13 mouse cellular contexts compared by ENCODE assay signal in genomic region chr2:157307715-157308265, GRCm38 (mm10). TPM values are rescaled to one million over a fixed set of nuclear protein-coding genes. Genes with fewer than 3 reads are reported as not detected.
A peak's percentile ranks its signal among the peaks of the same experiment; 100 is the strongest.
DNase-seq lines count a peak whose midpoint lies in the region; ATAC-seq and TF ChIP-seq lines count a peak whose summit lies in the region.
"Had no signal": no experiment of that assay in that cellular context is flagged by ENCODE, and none has a peak within 500 bp of the region (broad histone marks: within the 10 kb centered on the region; RNA-seq: fewer than 3 reads in every experiment).

No protein-coding gene starts in this region.

- H3K36me3 ChIP-seq in embryonic facial prominence, embryonic 12.5 days, result peaks cover 77% of the 10 kb centered on the region
- peaks cover 99% of the 10 kb centered on the region for H3K36me3 ChIP-seq in embryonic facial prominence, embryonic 10.5 days (replicated peaks)
- peaks cover 82% of the 10 kb centered on the region for H3K36me3 ChIP-seq in intestine, embryonic 14.5 days (ENCODE audit: control insufficient read depth, insufficient read depth, low read length)
- H3K36me3 ChIP-seq in intestine, postnatal 0 days (ENCODE audit: control insufficient read depth, insufficient read depth), result peaks cover 44% of the 10 kb centered on the region

- TF ChIP-seq CTCF in intestine, postnatal 0 days (IDR thresholded peaks at IDR 0.05; ENCODE audit: low read depth), result no peak

- H3K4me1 ChIP-seq in embryonic facial prominence, embryonic 12.5 days, result no peaks in the 10 kb centered on the region
- 0 out of 2 replicates have a peak, but pooled peaks cover 3% of the 10 kb centered on the region for H3K4me1 ChIP-seq in embryonic facial prominence, embryonic 10.5 days
- peaks cover 22% of the 10 kb centered on the region for H3K4me1 ChIP-seq in intestine, embryonic 14.5 days (replicated peaks; ENCODE audit: control insufficient read depth, insufficient read depth, low read length)
- H3K4me1 ChIP-seq in intestine, postnatal 0 days (replicated peaks; ENCODE audit: control insufficient read depth, insufficient read depth, low read length), result no peaks in the 10 kb centered on the region

- H3K27ac ChIP-seq in embryonic facial prominence, embryonic 12.5 days, result peak overlapping the region; percentile 50; the same call in 1 of the 2 replicates
- no peak overlapping the region for H3K27ac ChIP-seq in embryonic facial prominence, embryonic 10.5 days (replicated peaks)
- H3K27ac ChIP-seq in intestine, embryonic 14.5 days (ENCODE audit: low read depth), result peak overlapping the region; percentile 84
- no peak overlapping the region for H3K27ac ChIP-seq in intestine, postnatal 0 days (ENCODE audit: low read depth, low read length)

- ATAC-seq in embryonic facial prominence, embryonic 12.5 days (ENCODE audit: insufficient number of reproducible peaks, insufficient read depth, low FRiP score, low TSS enrichment), result no peak
- ATAC-seq in intestine, embryonic 14.5 days (replicated peaks; ENCODE audit: low FRiP score, low TSS enrichment, low read depth), result no peak
- ATAC-seq in intestine, postnatal 0 days, result no peak
- no peak for ATAC-seq in activated CD4-positive, CD25-positive, alpha-beta regulatory T cell, adult 4 months

- no peaks in the 10 kb centered on the region for H3K27me3 ChIP-seq in embryonic facial prominence, embryonic 12.5 days
- H3K27me3 ChIP-seq in embryonic facial prominence, embryonic 10.5 days (replicated peaks; ENCODE audit: low read depth, poor library complexity, severe bottlenecking), result no peaks in the 10 kb centered on the region
- H3K27me3 ChIP-seq in intestine, embryonic 14.5 days (replicated peaks; ENCODE audit: control insufficient read depth, insufficient read depth, low read length), result no peaks in the 10 kb centered on the region
- no peaks in the 10 kb centered on the region for H3K27me3 ChIP-seq in intestine, postnatal 0 days (replicated peaks; ENCODE audit: control insufficient read depth, insufficient read depth, low read length)
- H3K27me3 ChIP-seq: megakaryocyte, embryonic 14.5 days had no signal

- H3K9me3 ChIP-seq in embryonic facial prominence, embryonic 12.5 days, result no peaks in the 10 kb centered on the region
- H3K9me3 ChIP-seq in embryonic facial prominence, embryonic 10.5 days, result no peaks in the 10 kb centered on the region
- no peaks in the 10 kb centered on the region for H3K9me3 ChIP-seq in intestine, embryonic 14.5 days (ENCODE audit: control insufficient read depth, low read length)
- H3K9me3 ChIP-seq in intestine, postnatal 0 days (ENCODE audit: control insufficient read depth), result no peaks in the 10 kb centered on the region
- H3K9me3 ChIP-seq: megakaryocyte, embryonic 14.5 days had no signal

- H3K4me2 ChIP-seq in embryonic facial prominence, embryonic 12.5 days (replicated peaks), result no peak overlapping the region
- H3K4me2 ChIP-seq in intestine, embryonic 14.5 days (ENCODE audit: low read length), result no peak overlapping the region
- no peak overlapping the region for H3K4me2 ChIP-seq in intestine, postnatal 0 days (replicated peaks; ENCODE audit: low read depth)

- no peak for DNase-seq in embryonic facial prominence, embryonic 10.5 days (ENCODE audit: low spot score)
- no peak for DNase-seq in intestine, embryonic 14.5 days (ENCODE audit: low spot score)
- peak; percentile 26 for DNase-seq in adipocyte (ENCODE audit: low spot score)
- DNase-seq in layer of hippocampus, postnatal 10 days (ENCODE audit: low spot score in 2 of 2), result peak; percentile 52 to 60
- DNase-seq in embryo, embryonic 10 days (ENCODE audit: low spot score), result no peak
- DNase-seq: cerebellum, adult 9-11 months; kidney, adult 9 months had no signal

- no peak overlapping the region for H3K4me3 ChIP-seq in embryonic facial prominence, embryonic 12.5 days
- no peak overlapping the region for H3K4me3 ChIP-seq in embryonic facial prominence, embryonic 10.5 days
- H3K4me3 ChIP-seq in intestine, embryonic 14.5 days (ENCODE audit: low read depth, low read length), result no peak overlapping the region
- H3K4me3 ChIP-seq in intestine, postnatal 0 days (ENCODE audit: low read depth, low read length), result no peak overlapping the region
- H3K4me3 ChIP-seq: megakaryocyte, embryonic 14.5 days had no signal

- H3K9ac ChIP-seq in embryonic facial prominence, embryonic 12.5 days, result no peak overlapping the region
- H3K9ac ChIP-seq in intestine, embryonic 14.5 days (ENCODE audit: low read length), result no peak overlapping the region
- no peak overlapping the region for H3K9ac ChIP-seq in intestine, postnatal 0 days (ENCODE audit: low read depth, low read length)

- WGBS in embryonic facial prominence, embryonic 12.5 days, result 85% methylated on average over 4 of the region's 4 CpGs
- 90% methylated on average over 4 of the region's 4 CpGs for WGBS in embryonic facial prominence, embryonic 10.5 days
- 48% methylated on average over 4 of the region's 4 CpGs for WGBS in intestine, embryonic 14.5 days
- 78% methylated on average over 4 of the region's 4 CpGs for WGBS in intestine, postnatal 0 days

RNA-seq across cellular contexts. Expression of gene Mroh8, which starts 28.4 kb away (rescaled TPM):
- 0.65 and 0.89 TPM in 2 replicates for polyA plus RNA-seq in embryonic facial prominence, embryonic 12.5 days (2016; fragmentation: Nextera tagmentation; extraction: Ambion mirVana)
- 0.73 and 1.0 TPM in 2 replicates for polyA plus RNA-seq in embryonic facial prominence, embryonic 10.5 days (2016; fragmentation: Nextera tagmentation; extraction: Ambion mirVana)
- 0.32 and 0.62 TPM in 2 replicates for polyA plus RNA-seq in intestine, embryonic 14.5 days (2014; fragmentation: Nextera tagmentation; extraction: Ambion mirVana)
- 0.09 and 0.21 TPM in 2 replicates for polyA plus RNA-seq in intestine, postnatal 0 days (2015; fragmentation: Nextera tagmentation; extraction: Ambion mirVana)
- under 1 TPM; 0.25 to 0.47 TPM for total RNA-seq in layer of hippocampus, postnatal 10 days (2021)
- not detected for polyA plus RNA-seq in activated CD4-positive, CD25-positive, alpha-beta regulatory T cell, adult 4 months (2017; shearing (Covaris generic))

RNA-seq across cellular contexts. Expression of gene Rpn2, which starts 29.0 kb away (rescaled TPM):
- 265 and 268 TPM in 2 replicates for polyA plus RNA-seq in embryonic facial prominence, embryonic 12.5 days (2016; fragmentation: Nextera tagmentation; extraction: Ambion mirVana)
- 266 and 277 TPM in 2 replicates for polyA plus RNA-seq in embryonic facial prominence, embryonic 10.5 days (2016; fragmentation: Nextera tagmentation; extraction: Ambion mirVana)
- 338 and 339 TPM in 2 replicates for polyA plus RNA-seq in intestine, embryonic 14.5 days (2014; fragmentation: Nextera tagmentation; extraction: Ambion mirVana)
- 148 and 153 TPM in 2 replicates for polyA plus RNA-seq in intestine, postnatal 0 days (2015; fragmentation: Nextera tagmentation; extraction: Ambion mirVana)
- total RNA-seq in layer of hippocampus, postnatal 10 days (2021), result 100 to 1,000 TPM; 137 to 144 TPM
- 100 to 1,000 TPM; 181 to 225 TPM for polyA plus RNA-seq in activated CD4-positive, CD25-positive, alpha-beta regulatory T cell, adult 4 months (2017; shearing (Covaris generic))

RNA-seq across cellular contexts. Expression of gene Ghrh, which starts 39.5 kb away (rescaled TPM):
- 2.4 and 3.2 TPM in 2 replicates for polyA plus RNA-seq in embryonic facial prominence, embryonic 12.5 days (2016; fragmentation: Nextera tagmentation; extraction: Ambion mirVana)
- polyA plus RNA-seq in embryonic facial prominence, embryonic 10.5 days (2016; fragmentation: Nextera tagmentation; extraction: Ambion mirVana), result 0.34 and 1.3 TPM in 2 replicates
- polyA plus RNA-seq in intestine, embryonic 14.5 days (2014; fragmentation: Nextera tagmentation; extraction: Ambion mirVana), result 0.68 TPM in 1 of 2 replicates, not detected in the other
- 0.26 and 0.78 TPM in 2 replicates for polyA plus RNA-seq in intestine, postnatal 0 days (2015; fragmentation: Nextera tagmentation; extraction: Ambion mirVana)
- total RNA-seq in layer of hippocampus, postnatal 10 days (2021), result not detected
- not detected for polyA plus RNA-seq in activated CD4-positive, CD25-positive, alpha-beta regulatory T cell, adult 4 months (2017; shearing (Covaris generic))
- total RNA-seq: adrenal gland, postnatal 4 days; left cerebral cortex, postnatal 10 days had no signal

RNA-seq across cellular contexts. Expression of gene Manbal, which starts 59.6 kb away (rescaled TPM):
- polyA plus RNA-seq in embryonic facial prominence, embryonic 12.5 days (2016; fragmentation: Nextera tagmentation; extraction: Ambion mirVana), result 78.5 and 82.8 TPM in 2 replicates
- 61.1 and 66.5 TPM in 2 replicates for polyA plus RNA-seq in embryonic facial prominence, embryonic 10.5 days (2016; fragmentation: Nextera tagmentation; extraction: Ambion mirVana)
- polyA plus RNA-seq in intestine, embryonic 14.5 days (2014; fragmentation: Nextera tagmentation; extraction: Ambion mirVana), result 43.3 and 48.9 TPM in 2 replicates
- 60.9 and 66.5 TPM in 2 replicates for polyA plus RNA-seq in intestine, postnatal 0 days (2015; fragmentation: Nextera tagmentation; extraction: Ambion mirVana)
- 10 to 100 TPM; 73.9 to 82.5 TPM for total RNA-seq in layer of hippocampus, postnatal 10 days (2021)
- 10 to 100 TPM; 30.7 to 54.6 TPM for polyA plus RNA-seq in activated CD4-positive, CD25-positive, alpha-beta regulatory T cell, adult 4 months (2017; shearing (Covaris generic))

Comparison
In these comparisons a context has a peak if more than half of its experiments do, and no peak if none do; other contexts are left out.
1. H3K27ac ChIP-seq: peak in embryonic facial prominence, embryonic 12.5 days (single experiment) and intestine, embryonic 14.5 days (single experiment); none in embryonic facial prominence, embryonic 10.5 days (single experiment) and intestine, postnatal 0 days (single experiment).
2. DNase-seq: peak in adipocyte (single experiment) and layer of hippocampus, postnatal 10 days (2 of 2); none in embryonic facial prominence, embryonic 10.5 days (single experiment), intestine, embryonic 14.5 days (single experiment) and embryo, embryonic 10 days (single experiment).